Mouse (Mus musculus) NIH3T3 (cell line): Measurements from ENCODE around the gene Ston2.

Experiments
- DNase-seq: peaks from one replicate; pipeline ENCODE4 v3.0.0-alpha.2; 2012; ENCODE audit warnings: low read depth

The Ston2 gene

GRCm38 (mm10) chr12:91787959-91788437 lies at the start of gene Ston2:
Gene Ston2 (minus strand): TSS chr12:91788387.
- no peak for DNase-seq

GRCm38 (mm10) chr12:91837401-91838065 lies 49.3 kb upstream of the Ston2 start:
- DNase-seq: no peak

- no peak for DNase-seq
These were observed 45.7 kb upstream of the Ston2 start for GRCm38 (mm10) chr12:91833939-91834333.

- DNase-seq: no peak
These were observed 45.2 kb upstream of the Ston2 start for GRCm38 (mm10) chr12:91833237-91833938.

- DNase-seq: no peak
These were observed 43.2 kb upstream of the Ston2 start for GRCm38 (mm10) chr12:91831410-91831809.

- no peak for DNase-seq
These were observed 32.3 kb upstream of the Ston2 start for GRCm38 (mm10) chr12:91820461-91820860.

- DNase-seq: no peak
These were observed 30.5 kb upstream of the Ston2 start for GRCm38 (mm10) chr12:91818726-91819125.

- peak; percentile 72 for DNase-seq
These were observed 27.8 kb upstream of the Ston2 start for GRCm38 (mm10) chr12:91815990-91816389.

- no peak for DNase-seq
These were observed 27.4 kb upstream of the Ston2 start for GRCm38 (mm10) chr12:91815552-91815951.

GRCm38 (mm10) chr12:91808911-91809310 lies 20.7 kb upstream of the Ston2 start:
- no peak for DNase-seq

- no peak for DNase-seq
These were observed 19.6 kb upstream of the Ston2 start for GRCm38 (mm10) chr12:91807761-91808160.

- DNase-seq: no peak
These were observed 18.9 kb upstream of the Ston2 start for GRCm38 (mm10) chr12:91807095-91807494.

GRCm38 (mm10) chr12:91804262-91804661 lies 16.1 kb upstream of the Ston2 start:
- DNase-seq: no peak

- DNase-seq: peak; percentile 24
These were observed 15.2 kb upstream of the Ston2 start for GRCm38 (mm10) chr12:91803207-91803932.

GRCm38 (mm10) chr12:91802586-91803206 lies 14.5 kb upstream of the Ston2 start:
- no peak for DNase-seq

GRCm38 (mm10) chr12:91800861-91801385 lies 12.7 kb upstream of the Ston2 start:
- DNase-seq: no peak

GRCm38 (mm10) chr12:91799821-91800335 lies 11.7 kb upstream of the Ston2 start:
- no peak for DNase-seq

- peak; percentile 54 for DNase-seq
These were observed 11.2 kb upstream of the Ston2 start for GRCm38 (mm10) chr12:91799379-91799773.

- DNase-seq: peak; percentile 35
These were observed 10.7 kb upstream of the Ston2 start for GRCm38 (mm10) chr12:91798720-91799378.

- no peak for DNase-seq
These were observed 8.6 kb upstream of the Ston2 start for GRCm38 (mm10) chr12:91796774-91797173.

GRCm38 (mm10) chr12:91793266-91793665 lies 5.1 kb upstream of the Ston2 start:
- no peak for DNase-seq
